Mouse (Mus musculus): ENCODE results near the gene Trappc4.
A peak's percentile ranks its signal among the peaks of the same experiment; 100 is the strongest.
"Not testable (repeated sequence)": the region's sequence is repeated elsewhere in the genome, so short reads cannot be mapped to it uniquely, and the experiment has no call there.

Gene Trappc4

GRCm38 (mm10) chr9:44407752-44408097, 325 bp upstream of the Trappc4 start:
- DNase-seq (ENCODE audit: low spot score) = no peak

GRCm38 (mm10) chr9:44405011-44405410, 2.4 kb downstream of the Trappc4 start:
- DNase-seq (ENCODE audit: low spot score) = no peak

GRCm38 (mm10) chr9:44401081-44401480, 6.3 kb downstream of the Trappc4 start:
- no peak for DNase-seq (ENCODE audit: low spot score)

GRCm38 (mm10) chr9:44399795-44400114, 7.6 kb downstream of the Trappc4 start:
- no peak for DNase-seq (ENCODE audit: low spot score)

- no peak for DNase-seq (ENCODE audit: low spot score)
These were observed 8.1 kb downstream of the Trappc4 start for GRCm38 (mm10) chr9:44399114-44399794.

- DNase-seq (ENCODE audit: low spot score) = no peak
These were observed 8.8 kb downstream of the Trappc4 start for GRCm38 (mm10) chr9:44398551-44398950.

- no peak for DNase-seq (ENCODE audit: low spot score)
These were observed 9.3 kb downstream of the Trappc4 start for GRCm38 (mm10) chr9:44398087-44398486.

- DNase-seq (ENCODE audit: low spot score) = peak; percentile 74
These were observed 10.6 kb downstream of the Trappc4 start, which contains the start of gene Slc37a4 for GRCm38 (mm10) chr9:44396684-44397411. Gene Slc37a4 (plus strand): TSS chr9:44396852.

GRCm38 (mm10) chr9:44391466-44391865, 15.9 kb downstream of the Trappc4 start:
- peak; percentile 48 for DNase-seq (ENCODE audit: low spot score)

- no peak for DNase-seq (ENCODE audit: low spot score)
These were observed 18.1 kb downstream of the Trappc4 start for GRCm38 (mm10) chr9:44389273-44389672.

GRCm38 (mm10) chr9:44387221-44387620, 20.2 kb downstream of the Trappc4 start:
- no peak for DNase-seq (ENCODE audit: low spot score)

GRCm38 (mm10) chr9:44384596-44384995, 22.8 kb downstream of the Trappc4 start:
- no peak for DNase-seq (ENCODE audit: low spot score)

GRCm38 (mm10) chr9:44379862-44380261, 27.5 kb downstream of the Trappc4 start:
- no peak for DNase-seq (ENCODE audit: low spot score)

- DNase-seq (ENCODE audit: low spot score) = peak; percentile 98
These were observed 28.2 kb downstream of the Trappc4 start, which contains the start of gene Hyou1 for GRCm38 (mm10) chr9:44379054-44379834. Gene Hyou1 (plus strand): TSS chr9:44379490.

GRCm38 (mm10) chr9:44378153-44378730, 29.2 kb downstream of the Trappc4 start:
- no peak for DNase-seq (ENCODE audit: low spot score)

GRCm38 (mm10) chr9:44377335-44377734, 30.1 kb downstream of the Trappc4 start:
- DNase-seq (ENCODE audit: low spot score) = not testable (repeated sequence)

GRCm38 (mm10) chr9:44376141-44376540, 31.3 kb downstream of the Trappc4 start:
- no peak for DNase-seq (ENCODE audit: low spot score)

GRCm38 (mm10) chr9:44373386-44373785, 34.0 kb downstream of the Trappc4 start:
- no peak for DNase-seq (ENCODE audit: low spot score)

- no peak for DNase-seq (ENCODE audit: low spot score)
These were observed 42.9 kb downstream of the Trappc4 start for GRCm38 (mm10) chr9:44364480-44364879.

- not testable (repeated sequence) for DNase-seq (ENCODE audit: low spot score)
These were observed 45.5 kb downstream of the Trappc4 start for GRCm38 (mm10) chr9:44361931-44362330.

GRCm38 (mm10) chr9:44361190-44361917, 46.0 kb downstream of the Trappc4 start, which contains the start of gene Vps11:
Gene Vps11 (minus strand): TSS chr9:44361670.
- peak; percentile 95 for DNase-seq (ENCODE audit: low spot score)

GRCm38 (mm10) chr9:44357207-44357606, 50.2 kb downstream of the Trappc4 start:
- DNase-seq (ENCODE audit: low spot score) = no peak

All from ovary, postnatal 10 days (tissue).